Mouse (Mus musculus): ENCODE measurements around the gene Gal3st1. TPM values are rescaled to one million over a fixed set of nuclear protein-coding genes. Genes with fewer than 3 reads are reported as not detected.

Gene Gal3st1
- total and polyA plus RNA-seq, 3 experiments, result 0.08 TPM; not detected in 2

DNA sequence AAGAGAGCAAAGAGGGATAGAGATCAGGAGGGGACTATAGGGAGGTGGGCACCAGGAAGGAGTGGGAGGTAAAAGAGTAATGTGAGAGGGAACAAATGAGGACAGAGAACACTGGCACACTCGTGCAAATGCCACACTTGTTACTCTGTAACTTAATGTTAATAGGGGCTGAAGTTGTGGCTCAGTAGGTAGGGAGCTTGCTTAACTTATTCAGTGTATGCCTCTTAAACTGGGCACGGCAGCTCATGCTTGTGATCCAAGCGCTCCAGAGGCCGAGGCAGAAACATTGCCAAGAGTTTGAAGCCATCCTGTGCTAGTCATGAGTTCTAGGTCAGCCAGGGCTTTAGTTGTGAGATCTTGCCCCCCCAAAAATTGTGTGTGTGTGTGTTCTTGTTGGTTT is 48.3 kb upstream of the Gal3st1 start:
- dilution Hi-C loops (cut with MboI; ENCODE audit: extremely low pct_ligation_motif_present, extremely low pct_unique_long_range_greater_than_20kb, low sequenced_read_pairs), result no loop called here
- Histone ChIP-seq H3K36me3 (replicated peaks in 1 of 2; ENCODE audit: control insufficient read depth in 1 of 2, insufficient read depth in 1 of 2, low read length in 1 of 2) (no peaks in the 10 kb centered on the region), H3K4me3 (replicated peaks in 1 of 3; ENCODE audit: low read depth in 2 of 3, low read length in 2 of 3, poor library complexity in 1 of 3) (no peak overlapping the region), H3K27me3 (replicated peaks) (peaks cover 84% of the 10 kb centered on the region), H3K9me3 (replicated peaks; ENCODE audit: low read length) (no peaks in the 10 kb centered on the region), H3K4me2 (ENCODE audit: insufficient read depth, low read depth, poor library complexity, severe bottlenecking) (no peak overlapping the region), H3K27ac (ENCODE audit: insufficient read depth, low read depth) (no peak overlapping the region), H3K4me1 (ENCODE audit: control insufficient read depth in 1 of 2, insufficient read depth in 2 of 2) (peaks cover 2 to 7% of the 10 kb centered on the region in 2 experiments; a peak in 2 of 4 replicates), H3K79me2 (replicated peaks; ENCODE audit: control insufficient read depth, extremely low read depth, insufficient read depth, poor library complexity, severe bottlenecking) (no peaks in the 10 kb centered on the region), H3K9ac (ENCODE audit: insufficient read depth, low read depth) (no peak overlapping the region)
- in situ Hi-C loops (cut with MboI; ENCODE audit: low pct_ligation_motif_present, low pct_unique_long_range_greater_than_20kb, low sequenced_read_pairs), result no loop called here
- DNase-seq (ENCODE audit: extremely low read depth), result no peak
- TF ChIP-seq JUND (conservative IDR thresholded peaks at IDR 0.05; ENCODE audit: low read depth, low read length) (no peak), MYC (IDR thresholded peaks at IDR 0.05; ENCODE audit: low read depth, low read length) (no peak), JUN (IDR thresholded peaks at IDR 0.05; ENCODE audit: insufficient read depth, low read depth, low read length) (no peak), CTCF (conservative IDR thresholded peaks at IDR 0.05 in 1 of 2, IDR thresholded peaks at IDR 0.05 in 1 of 2; ENCODE audit: low read depth in 2 of 2, low read length in 2 of 2) (no peak), ZC3H11A (IDR thresholded peaks at IDR 0.05; ENCODE audit: low read depth, low read length) (no peak), SIN3A (IDR thresholded peaks at IDR 0.05; ENCODE audit: low read length) (no peak), CHD1 (IDR thresholded peaks at IDR 0.05; ENCODE audit: low read depth, low read length) (no peak), MAX (IDR thresholded peaks at IDR 0.05; ENCODE audit: low read length) (no peak), MEF2A (IDR thresholded peaks at IDR 0.05; ENCODE audit: borderline replicate concordance, low read depth, low read length) (no peak), PAX5 (IDR thresholded peaks at IDR 0.05; ENCODE audit: low read length) (no peak), POLR2AphosphoS2 (IDR thresholded peaks at IDR 0.05; ENCODE audit: low read depth, low read length) (no peak), USF1 (IDR thresholded peaks at IDR 0.05; ENCODE audit: low read depth, low read length) (no peak), ELF1 (IDR thresholded peaks at IDR 0.05; ENCODE audit: low read depth, low read length) (no peak), USF2 (conservative IDR thresholded peaks at IDR 0.05; ENCODE audit: low read depth, low read length) (no peak), IRF4 (IDR thresholded peaks at IDR 0.05; ENCODE audit: low read depth, low read length) (no peak), HCFC1 (IDR thresholded peaks at IDR 0.05; ENCODE audit: low read depth, low read length) (no peak), TBP (conservative IDR thresholded peaks at IDR 0.05; ENCODE audit: low read depth, low read length) (no peak), ETS1 (conservative IDR thresholded peaks at IDR 0.05; ENCODE audit: low read depth, low read length) (no peak), UBTF (IDR thresholded peaks at IDR 0.05; ENCODE audit: low read depth, low read length) (no peak)

DNA sequence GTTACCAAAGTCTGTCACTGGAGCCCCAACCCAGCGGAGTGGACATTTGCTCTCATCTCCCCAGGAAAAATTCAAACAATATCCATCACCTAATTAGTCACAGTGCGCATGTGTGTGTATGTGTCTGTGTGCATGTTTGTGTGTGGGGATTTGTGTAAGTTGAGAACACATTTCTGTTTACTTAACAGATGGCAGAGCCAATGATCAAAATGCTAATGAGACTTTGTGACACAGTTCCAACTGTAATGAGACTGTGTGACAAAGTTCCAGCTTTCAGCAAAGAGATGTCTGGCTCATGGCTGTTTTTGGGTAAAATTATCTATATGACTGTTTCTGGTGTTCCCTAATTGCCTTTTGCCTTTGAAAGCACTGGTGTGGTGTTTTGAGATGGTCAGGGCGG is 47.1 kb upstream of the Gal3st1 start:
- Histone ChIP-seq H3K27ac (ENCODE audit: insufficient read depth, low read depth) (no peak overlapping the region), H3K4me2 (ENCODE audit: insufficient read depth, low read depth, poor library complexity, severe bottlenecking) (no peak overlapping the region), H3K9me3 (replicated peaks; ENCODE audit: low read length) (no peaks in the 10 kb centered on the region), H3K4me1 (ENCODE audit: control insufficient read depth in 1 of 2, insufficient read depth in 2 of 2) (peaks cover 2 to 6% of the 10 kb centered on the region in 2 experiments; a peak in 2 of 4 replicates), H3K4me3 (replicated peaks in 1 of 3; ENCODE audit: low read depth in 2 of 3, low read length in 2 of 3, poor library complexity in 1 of 3) (no peak overlapping the region), H3K36me3 (replicated peaks in 1 of 2; ENCODE audit: control insufficient read depth in 1 of 2, insufficient read depth in 1 of 2, low read length in 1 of 2) (no peaks in the 10 kb centered on the region), H3K27me3 (replicated peaks) (peaks cover 77% of the 10 kb centered on the region), H3K9ac (ENCODE audit: insufficient read depth, low read depth) (no peak overlapping the region), H3K79me2 (replicated peaks; ENCODE audit: control insufficient read depth, extremely low read depth, insufficient read depth, poor library complexity, severe bottlenecking) (no peaks in the 10 kb centered on the region)
- in situ Hi-C loops (cut with MboI; ENCODE audit: low pct_ligation_motif_present, low pct_unique_long_range_greater_than_20kb, low sequenced_read_pairs) (no loop called here), dilution Hi-C loops (cut with MboI; ENCODE audit: extremely low pct_ligation_motif_present, extremely low pct_unique_long_range_greater_than_20kb, low sequenced_read_pairs) (no loop called here)
- DNase-seq (ENCODE audit: extremely low read depth), result no peak
- TF ChIP-seq CHD2 (IDR thresholded peaks at IDR 0.05; ENCODE audit: low read length), result no peak
- no peak for TF ChIP-seq ZNF384 (IDR thresholded peaks at IDR 0.05; ENCODE audit: low read depth, low read length)
- no peak for TF ChIP-seq MYC (IDR thresholded peaks at IDR 0.05; ENCODE audit: low read depth, low read length)
- TF ChIP-seq POLR2AphosphoS2 (IDR thresholded peaks at IDR 0.05; ENCODE audit: low read depth, low read length), result no peak
- no peak for TF ChIP-seq MAX (IDR thresholded peaks at IDR 0.05; ENCODE audit: low read length)
- no peak for TF ChIP-seq PAX5 (IDR thresholded peaks at IDR 0.05; ENCODE audit: low read length)
- no peak for TF ChIP-seq USF1 (IDR thresholded peaks at IDR 0.05; ENCODE audit: low read depth, low read length)
